8 mouse cellular contexts compared by ENCODE assay signal in genomic region chrX:47992606-47993005, GRCm38 (mm10). TPM values are rescaled to one million over a fixed set of nuclear protein-coding genes. Genes with fewer than 3 reads are reported as not detected.
DNase-seq lines count a peak whose midpoint lies in the region; ATAC-seq and TF ChIP-seq lines count a peak whose summit lies in the region.

No protein-coding gene starts in this region.

- peak; percentile 83 for ATAC-seq in megakaryocyte-erythroid progenitor cell, adult 5-6 weeks (replicated peaks; ENCODE audit: low FRiP score, low TSS enrichment, poor library complexity, severe bottlenecking)

- peak; percentile 79 for DNase-seq in adipocyte (ENCODE audit: low spot score)
- peak; percentile 73 for DNase-seq in gastrocnemius, postnatal 10 days
- peak; percentile 86 for DNase-seq in induced T-regulatory cell, adult 2 months (ENCODE audit: low read depth)
- DNase-seq in left cerebral cortex, adult 2 months (ENCODE audit: extremely low spot score in 1 of 2, low spot score in 2 of 2), result peak; percentile 62 to 83
- DNase-seq in right cerebral cortex, postnatal 25 days, result peak; percentile 51
- peak; percentile 42 to 82 for DNase-seq in urinary bladder, postnatal 4 days (ENCODE audit: low spot score in 2 of 2)

- peak; percentile 76 for TF ChIP-seq CTCF in cortical plate, adult 2 months (IDR thresholded peaks at IDR 0.05; ENCODE audit: extremely low read depth, insufficient read depth, low read length)
- TF ChIP-seq CTCF in left cerebral cortex, adult 2 months (IDR thresholded peaks at IDR 0.05), result peak; percentile 85

- intact Hi-C loops in left cerebral cortex, adult 2 months (cut with DNase I), result loop anchor here (1.0 to 5.0 kb wide), 3 partner anchors 132 to 418 kb away; partner anchors contain the start of gene Utp14a

- TF ChIP-seq POLR2A in cortical plate, adult 2 months (IDR thresholded peaks at IDR 0.05; ENCODE audit: extremely low read depth, insufficient read depth, low read length), result no peak

- H3K27ac ChIP-seq in cortical plate, adult 2 months (ENCODE audit: insufficient read depth, low read length), result no peak overlapping the region
- no peak overlapping the region for H3K27ac ChIP-seq in left cerebral cortex, adult 2 months

- no peaks in the 10 kb centered on the region for H3K4me1 ChIP-seq in cortical plate, adult 2 months (ENCODE audit: control insufficient read depth, insufficient read depth, low read length)

- H3K4me3 ChIP-seq in cortical plate, adult 2 months (ENCODE audit: insufficient read depth, low read length), result no peak overlapping the region
- no peak overlapping the region; the same call in 1 of the 2 replicates for H3K4me3 ChIP-seq in left cerebral cortex, adult 2 months

RNA-seq across cellular contexts. Expression of gene Apln, which starts 42.0 kb away (rescaled TPM):
- polyA plus RNA-seq in cortical plate, adult 2 months (2012; rRNA removed), result 27.7 and 30.1 TPM in 2 replicates
- 10 to 100 TPM; 26.9 to 30.4 TPM for total RNA-seq in gastrocnemius, postnatal 10 days (2021)
- 10 to 100 TPM; 13.1 to 32.7 TPM for total RNA-seq in left cerebral cortex, adult 2 months (2021)
- 0.28 TPM in 1 of 2 replicates, not detected in the other for total RNA-seq in megakaryocyte-erythroid progenitor cell, adult 5-6 weeks (2014; fragmentation: Nextera tagmentation)
- total RNA-seq in megakaryocyte-erythroid progenitor cell, adult 5-6 weeks (2017), result 0.27 TPM in 1 of 2 replicates, not detected in the other

Comparison
In these comparisons a context has a peak if more than half of its experiments do, and no peak if none do; other contexts are left out.
1. RNA of gene Apln, which starts 42.0 kb away (total RNA-seq): 13.1 to 32.7 TPM in left cerebral cortex, adult 2 months and 26.9 to 30.4 TPM in gastrocnemius, postnatal 10 days; 0.27 to 0.28 TPM in megakaryocyte-erythroid progenitor cell, adult 5-6 weeks; every median in the first group is over 10 times any median in the second.
2. Peak in every context shown above with its lines, with median percentiles within 50 percentile points of each other: DNase-seq.